Mouse (Mus musculus): ENCODE measurements around the gene Galnt3. TPM values are rescaled to one million over a fixed set of nuclear protein-coding genes. Genes with fewer than 3 reads are reported as not detected.
A peak's percentile ranks its signal among the peaks of the same experiment; 100 is the strongest.

Gene Galnt3
- total RNA-seq, 2 experiments from 2014 or later = 3.8 to 4.8 TPM

DNA sequence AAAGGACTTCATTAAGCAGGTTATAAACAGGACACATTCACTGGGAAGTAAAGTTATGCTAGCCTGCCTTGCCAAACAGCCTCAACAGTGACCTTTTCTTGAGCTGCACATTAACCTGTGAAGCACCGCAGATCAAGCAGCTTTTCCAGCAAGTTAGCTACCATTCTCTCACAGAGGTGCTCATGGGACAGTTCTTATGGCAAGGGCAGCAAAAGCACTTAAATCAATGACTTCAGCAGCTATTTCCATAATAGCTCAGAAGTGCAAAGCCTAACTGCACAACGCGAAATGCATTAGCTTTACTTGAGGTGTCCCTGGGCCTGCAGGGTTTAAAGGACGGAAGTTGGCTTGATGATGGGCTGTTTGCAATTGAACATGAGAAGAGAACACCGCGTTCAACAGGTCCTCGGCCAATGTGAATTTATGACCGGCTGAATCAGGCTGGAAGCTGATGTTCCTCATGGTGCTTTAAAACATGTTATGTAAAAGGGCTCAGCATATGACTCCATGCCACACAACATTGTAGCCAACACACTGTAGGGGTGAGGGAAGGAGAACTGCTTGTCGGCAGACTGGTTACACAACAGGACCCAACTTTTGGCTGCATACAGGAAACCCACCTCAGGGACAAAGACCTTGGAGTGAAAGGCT, 16.8 kb downstream of the Galnt3 start:
- no peak for DNase-seq (ENCODE audit: low spot score in 2 of 2)

DNA sequence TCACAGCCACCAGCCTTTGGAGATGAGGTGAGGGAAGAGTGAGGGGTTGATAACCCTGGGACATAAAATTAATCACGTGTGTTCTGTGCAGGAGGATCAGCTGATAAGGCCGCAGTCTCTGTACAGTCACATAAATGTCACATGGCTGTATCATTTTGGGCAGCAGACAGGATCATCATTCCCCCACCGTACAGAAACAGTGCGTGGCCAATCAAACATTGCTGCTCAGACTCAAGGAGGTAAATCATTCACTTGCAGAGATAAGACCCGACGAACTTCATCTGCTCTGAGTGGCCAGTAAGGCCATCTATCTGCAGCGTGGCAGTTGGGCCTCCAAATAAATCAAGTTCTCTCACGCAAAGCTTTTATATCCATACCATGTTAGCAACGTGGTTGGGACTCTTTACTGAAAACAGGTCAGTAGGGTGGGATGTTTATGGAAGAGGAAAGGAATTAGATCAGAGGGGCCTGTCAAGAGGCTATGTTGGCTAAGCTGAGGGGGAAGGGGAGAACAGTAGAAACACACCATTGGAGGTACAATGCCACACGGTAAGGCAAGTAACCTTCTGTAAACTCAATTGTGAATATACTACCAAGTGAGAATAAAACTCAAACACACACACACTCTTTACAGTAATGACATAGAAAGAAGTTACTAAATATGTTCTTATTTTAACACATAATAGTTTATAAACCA, 20.9 kb downstream of the Galnt3 start:
- no peak for DNase-seq (ENCODE audit: low spot score in 2 of 2)

GRCm38 (mm10) chr2:66101686-66102304, 23.0 kb downstream of the Galnt3 start:
- no peak for DNase-seq (ENCODE audit: low spot score in 2 of 2)

DNA sequence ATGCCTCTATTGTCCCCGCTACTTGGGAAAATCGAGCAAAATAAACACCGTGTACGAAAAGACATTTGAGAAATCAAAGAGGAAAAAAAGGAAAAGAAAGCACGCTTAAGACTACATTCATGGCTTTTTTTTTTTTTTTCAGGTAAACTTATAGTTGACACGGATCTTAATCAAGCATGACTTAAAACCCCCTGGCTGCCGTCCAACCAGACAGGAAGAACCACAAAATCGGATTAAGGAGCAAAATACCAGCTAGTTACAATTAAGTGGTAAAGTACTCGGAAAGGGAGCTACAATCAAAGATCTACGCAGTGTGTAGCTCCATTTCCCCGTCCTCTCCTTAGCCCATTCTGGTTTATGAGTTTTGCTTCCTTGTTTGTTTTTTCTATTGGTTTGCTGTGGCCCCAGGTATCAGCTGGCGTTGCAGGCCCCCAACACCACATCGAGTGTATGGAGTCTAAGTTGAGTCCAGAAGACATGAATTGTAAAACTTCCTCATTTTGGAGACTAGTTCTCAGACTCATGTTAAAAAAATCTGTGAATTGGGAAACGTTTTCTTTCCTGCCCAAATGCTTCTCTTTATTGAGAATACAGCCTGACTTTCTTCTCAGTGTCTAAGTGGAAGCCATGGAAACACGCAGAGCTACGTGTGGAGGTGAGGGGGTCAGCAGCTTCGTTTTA, 24.0 kb downstream of the Galnt3 start:
- DNase-seq (ENCODE audit: low spot score in 2 of 2) = no peak

- no peak for DNase-seq (ENCODE audit: low spot score in 2 of 2)
Observed at GRCm38 (mm10) chr2:66100239-66100638, 24.6 kb downstream of the Galnt3 start.

DNA sequence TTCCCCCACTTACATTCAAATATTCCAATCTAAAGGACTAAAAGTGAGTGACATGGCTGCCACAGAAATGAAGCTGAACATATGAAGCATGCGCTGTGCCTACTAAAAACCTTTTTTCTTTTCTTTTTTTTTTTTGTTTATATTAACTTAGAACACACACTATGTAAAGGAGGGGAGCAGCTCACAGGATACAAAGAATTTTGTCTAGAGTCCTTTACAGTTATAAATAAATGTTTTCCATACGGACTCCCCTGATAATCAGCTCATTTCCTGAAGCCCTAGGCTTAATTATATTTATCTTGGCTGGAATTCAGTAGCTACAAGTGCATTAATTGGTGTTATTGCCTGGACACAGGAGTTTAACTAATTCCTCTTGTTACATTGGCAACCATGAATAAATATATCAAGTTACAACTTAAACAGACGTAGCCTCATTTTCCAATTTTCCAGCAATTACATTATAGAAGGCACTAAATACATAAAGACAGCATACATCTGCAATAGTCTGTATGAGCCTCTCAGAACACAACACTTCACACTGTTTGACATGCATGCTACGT, 30.1 kb downstream of the Galnt3 start:
- no peak for DNase-seq (ENCODE audit: low spot score in 2 of 2)

DNA sequence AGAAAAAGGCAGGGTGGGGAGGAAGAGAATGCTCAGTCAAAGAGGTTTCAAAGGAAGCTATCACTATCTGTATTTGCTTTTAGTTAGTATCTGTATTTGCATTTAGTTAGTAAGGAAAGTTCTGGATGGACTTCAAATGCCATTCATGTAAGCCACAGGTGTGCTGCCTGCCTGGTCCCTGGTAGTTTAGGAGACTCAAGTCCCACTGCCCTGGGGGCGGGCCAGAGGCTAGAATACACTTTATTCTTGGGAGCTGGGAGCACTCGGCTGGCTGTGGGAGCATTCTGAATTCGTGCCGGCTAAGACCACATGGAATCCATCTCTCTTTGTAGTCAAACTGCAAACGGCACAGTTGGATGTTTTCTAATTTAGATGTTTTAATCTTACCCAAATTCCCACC, 33.5 kb downstream of the Galnt3 start:
- DNase-seq (ENCODE audit: low spot score in 2 of 2) = no peak

- no peak for DNase-seq (ENCODE audit: low spot score in 2 of 2)
Observed at GRCm38 (mm10) chr2:66081876-66082275, 42.9 kb downstream of the Galnt3 start.

DNA sequence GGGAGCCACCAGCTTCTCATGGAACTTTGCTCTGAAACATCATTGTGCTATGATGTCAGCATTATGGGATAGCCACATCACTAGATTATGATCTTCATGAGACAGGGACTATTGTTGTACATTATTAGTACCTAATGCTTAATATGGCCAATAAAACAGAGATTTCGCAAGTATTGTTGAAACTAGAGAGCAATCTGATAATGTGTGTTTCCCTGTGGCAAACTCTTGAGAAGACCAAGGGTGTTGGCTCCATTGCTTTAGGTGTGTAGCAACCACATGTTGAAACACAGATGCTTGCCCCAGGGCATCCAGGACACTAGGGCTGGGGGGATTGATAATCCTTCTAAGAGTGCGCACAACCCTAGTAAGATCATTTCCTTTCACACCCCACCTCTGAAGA, 44.1 kb downstream of the Galnt3 start:
- no peak for DNase-seq (ENCODE audit: low spot score in 2 of 2)

- DNase-seq (ENCODE audit: low spot score in 2 of 2) = no peak
Observed at GRCm38 (mm10) chr2:66069454-66069853, 55.3 kb downstream of the Galnt3 start.

- no peak for DNase-seq (ENCODE audit: low spot score in 2 of 2)
Observed at GRCm38 (mm10) chr2:66063291-66063690, 61.5 kb downstream of the Galnt3 start.

- DNase-seq (ENCODE audit: low spot score in 2 of 2) = no peak
Observed at GRCm38 (mm10) chr2:66044405-66045089, 80.2 kb downstream of the Galnt3 start.

DNA sequence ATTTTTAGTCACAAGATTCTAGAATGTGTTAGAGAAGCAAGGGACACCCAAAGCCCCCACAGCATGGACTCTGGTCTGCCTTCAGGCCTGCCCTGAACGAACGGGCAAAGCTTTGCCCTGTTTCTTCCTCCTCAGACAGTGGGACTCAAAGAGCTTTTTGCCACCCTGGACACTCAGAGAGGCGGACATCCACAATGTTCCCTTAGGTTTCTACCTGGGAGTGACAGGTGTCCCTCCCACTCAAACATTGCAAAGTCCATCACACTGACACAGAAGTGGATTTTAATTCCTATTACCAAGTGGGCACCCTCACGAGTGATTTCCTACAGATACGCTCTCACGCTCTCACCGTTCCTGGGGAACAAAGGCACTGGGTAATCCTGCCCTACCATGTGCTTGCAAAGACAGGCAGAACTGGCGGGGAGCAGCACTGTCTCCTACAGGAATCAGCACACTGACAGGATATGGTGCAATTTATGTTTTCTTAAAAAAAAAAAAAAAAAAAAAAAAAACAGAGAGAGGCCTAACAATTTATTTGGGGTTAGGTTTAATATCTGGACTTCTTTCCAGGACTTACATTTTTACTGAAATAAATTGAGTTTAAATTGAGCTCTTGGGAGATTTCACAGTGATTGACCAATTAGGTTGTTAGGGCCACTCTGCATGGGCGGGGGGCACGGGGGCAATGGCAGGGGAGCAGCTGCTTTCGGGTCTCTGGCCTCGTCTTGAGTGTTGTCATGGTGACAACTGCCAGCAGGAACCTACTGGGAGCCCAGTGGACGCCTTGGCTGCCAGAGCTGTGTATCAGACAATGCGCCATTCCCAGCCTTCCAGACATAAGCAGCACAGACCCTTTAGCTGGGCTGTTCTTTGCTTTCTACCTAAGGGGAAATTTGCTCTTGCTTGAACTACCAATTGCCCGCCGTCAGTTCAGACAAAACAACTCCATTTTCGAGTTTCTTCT, 81.1 kb downstream of the Galnt3 start:
- DNase-seq (ENCODE audit: low spot score in 2 of 2) = no peak

DNA sequence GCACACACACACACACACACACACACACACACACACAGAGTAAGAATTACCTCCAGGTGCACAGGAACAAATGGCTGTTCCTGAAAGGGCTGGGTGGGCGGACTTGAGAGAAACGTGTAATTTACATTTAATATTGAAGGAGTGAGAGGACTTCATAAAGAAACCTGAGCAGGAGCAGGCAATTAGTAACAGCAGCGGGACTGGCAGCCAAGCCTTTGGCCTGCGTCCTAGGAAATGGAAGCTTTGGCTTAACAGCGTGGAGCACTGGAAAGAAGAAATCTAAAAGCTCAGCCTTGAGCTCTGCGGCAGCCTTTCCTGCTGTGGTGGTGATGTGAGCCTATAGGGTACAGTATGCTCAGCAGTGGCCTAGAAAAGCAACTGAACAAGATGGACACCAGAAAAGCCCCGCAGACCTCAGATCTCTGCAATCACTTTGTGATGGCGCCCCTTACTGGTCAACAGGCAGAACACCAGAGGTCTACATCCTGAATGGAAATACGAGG, 82.8 kb downstream of the Galnt3 start:
- DNase-seq (ENCODE audit: low spot score in 2 of 2) = peak; percentile 50 to 67

DNA sequence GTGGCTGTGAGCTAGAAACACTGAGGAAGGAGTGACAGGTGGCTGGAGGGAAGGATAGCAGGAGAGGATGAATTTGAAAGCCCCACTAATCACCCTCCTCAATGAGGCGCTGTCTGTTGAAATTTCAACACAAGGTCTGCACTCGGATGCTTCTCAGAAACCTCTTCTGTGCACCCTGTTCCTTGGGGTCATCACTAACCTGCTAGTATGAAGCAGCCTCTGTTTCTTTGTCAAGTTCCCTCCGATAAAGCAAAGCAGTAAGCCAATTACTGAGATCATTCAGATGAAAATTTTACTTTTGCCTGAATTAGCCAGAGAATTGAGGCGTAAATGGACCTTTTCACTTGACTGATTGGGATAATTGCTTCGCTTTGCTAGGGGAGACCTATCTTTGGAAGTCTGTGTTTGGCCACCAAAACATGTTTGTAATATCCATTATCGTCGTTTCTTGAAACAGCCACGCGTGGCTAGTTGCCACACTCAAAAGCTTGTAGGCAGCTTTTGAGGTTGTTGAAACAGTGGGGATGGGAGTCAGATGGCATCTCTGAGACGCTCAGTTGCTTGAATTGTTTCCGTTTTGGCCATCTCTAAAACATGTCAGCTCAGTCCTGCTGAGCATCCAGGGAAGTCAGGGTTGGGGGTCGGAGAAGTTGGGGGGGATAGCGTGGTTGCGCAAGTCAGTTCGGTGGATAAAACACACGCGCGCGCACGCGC, 83.4 kb downstream of the Galnt3 start:
- DNase-seq (ENCODE audit: low spot score in 2 of 2) = no peak

- no peak for DNase-seq (ENCODE audit: low spot score in 2 of 2)
Observed at GRCm38 (mm10) chr2:66040611-66041010, 84.2 kb downstream of the Galnt3 start.

- DNase-seq (ENCODE audit: low spot score in 2 of 2) = peak; percentile 50 to 62
Observed at GRCm38 (mm10) chr2:66034907-66035679, 89.7 kb downstream of the Galnt3 start.

Data from layer of hippocampus, postnatal 10 days (tissue).